Mouse (Mus musculus) forebrain, embryonic 15.5 days (tissue): ENCODE data around the gene Kiz. TPM values are rescaled to one million over a fixed set of nuclear protein-coding genes. Genes with fewer than 3 reads are reported as not detected.
A peak's percentile ranks its signal among the peaks of the same experiment; 100 is the strongest.

ENCODE experiments used
- ATAC-seq: fragments of 200-750 bp; cut with Nextera tagmentation; replicated peaks from 2 replicates; pipeline ENCODE4 v1.8.0; 2017; ENCODE audit warnings: mild to moderate bottlenecking, moderate TSS enrichment, moderate library complexity
- H3K27ac ChIP-seq: fragments of 300-500 bp; sonication (generic); replicated peaks from 2 replicates; pipeline ENCODE4 v1.5.1; 2015; ENCODE audit warnings: mild to moderate bottlenecking, inconsistent platforms
- H3K27me3 ChIP-seq: fragments of 300-500 bp; sonication (generic); 2 replicates; pipeline ENCODE4 v1.6.1; 2015; ENCODE audit warnings: inconsistent platforms
- H3K36me3 ChIP-seq: fragments of 300-500 bp; sonication (generic); 2 replicates; pipeline ENCODE4 v1.6.1; 2015; ENCODE audit warnings: mild to moderate bottlenecking, inconsistent platforms
- H3K4me1 ChIP-seq: fragments of 300-500 bp; sonication (generic); 2 replicates; pipeline ENCODE4 v1.6.1; 2015; ENCODE audit warnings: inconsistent platforms
- H3K4me2 ChIP-seq: fragments of 300-500 bp; sonication (generic); replicated peaks from 2 replicates; pipeline ENCODE4 v1.6.1; 2015; ENCODE audit warnings: mild to moderate bottlenecking, inconsistent platforms
- H3K4me3 ChIP-seq: fragments of 300-500 bp; sonication (generic); 2 replicates; pipeline ENCODE4 v1.5.1; 2015; ENCODE audit warnings: mild to moderate bottlenecking, inconsistent platforms
- H3K9ac ChIP-seq: fragments of 300-500 bp; sonication (generic); replicated peaks from 2 replicates; pipeline ENCODE4 v1.6.1; 2015; ENCODE audit warnings: mild to moderate bottlenecking, inconsistent platforms
- H3K9me3 ChIP-seq: fragments of 300-500 bp; sonication (generic); 2 replicates; pipeline ENCODE4 v1.6.1; 2016; ENCODE audit warnings: inconsistent platforms
- WGBS: fragments of 180-500 bp; shearing (Covaris S2); methylation state at CpG from one replicate; pipeline ENCODE4 v1.1.7; 2015; ENCODE audit warnings: mixed read lengths; 5-methylcytosine and 5-hydroxymethylcytosine counted together
- polyA plus RNA-seq: library from polyadenylated mRNA; unstranded; fragments of >200 nt; fragmentation: Nextera tagmentation; extraction: Ambion mirVana; gene quantifications from 2 replicates; pipeline ENCODE4 v1.2.1, GENCODE M21; 2015

Gene Kiz
- polyA plus RNA-seq, 1 experiment from 2014 or later: 26.4 TPM

GRCm38 (mm10) chr2:147010141-147010540, 154.5 kb downstream of the Kiz start:
- Histone ChIP-seq H3K4me2 (no peak overlapping the region), H3K27me3 (no peaks in the 10 kb centered on the region), H3K4me3 (no peak overlapping the region), H3K4me1 (peaks cover 23% of the 10 kb centered on the region), H3K36me3 (no peaks in the 10 kb centered on the region), H3K9ac (no peak overlapping the region), H3K27ac (no peak overlapping the region), H3K9me3 (no peaks in the 10 kb centered on the region)
- no peak for ATAC-seq
- 90% methylated on average over 4 of the region's 4 CpGs for WGBS

GRCm38 (mm10) chr2:147010952-147011351, 155.3 kb downstream of the Kiz start:
- H3K36me3 ChIP-seq: no peaks in the 10 kb centered on the region
- H3K9me3 ChIP-seq: no peaks in the 10 kb centered on the region
- H3K9ac ChIP-seq: no peak overlapping the region
- no peaks in the 10 kb centered on the region for H3K27me3 ChIP-seq
- no peak overlapping the region for H3K4me3 ChIP-seq
- no peak overlapping the region for H3K4me2 ChIP-seq
- H3K27ac ChIP-seq: no peak overlapping the region
- H3K4me1 ChIP-seq: peaks cover 26% of the 10 kb centered on the region
- WGBS: 97% methylated on average over 9 of the region's 9 CpGs
- no peak for ATAC-seq

GRCm38 (mm10) chr2:147011474-147012140, 155.9 kb downstream of the Kiz start:
- no peaks in the 10 kb centered on the region for H3K9me3 ChIP-seq
- H3K27ac ChIP-seq: peak overlapping the region; percentile 98; the same call in 1 of the 2 replicates

GRCm38 (mm10) chr2:147012141-147012622, 156.5 kb downstream of the Kiz start:
- peak overlapping the region; percentile 72 for H3K4me3 ChIP-seq
- WGBS: 48% methylated on average over 7 of the region's 7 CpGs
- peak; percentile 7 for ATAC-seq
- peaks cover 26% of the 10 kb centered on the region for H3K4me1 ChIP-seq
- H3K36me3 ChIP-seq: no peaks in the 10 kb centered on the region
- H3K9me3 ChIP-seq: no peaks in the 10 kb centered on the region
- H3K9ac ChIP-seq: peak overlapping the region; percentile 77
- H3K4me2 ChIP-seq: peak overlapping the region; percentile 53
- peak overlapping the region; percentile 98 for H3K27ac ChIP-seq
- no peaks in the 10 kb centered on the region for H3K27me3 ChIP-seq

More at GRCm38 (mm10) chr2:147011474-147012140, 155.9 kb downstream of the Kiz start:
- peak overlapping the region; percentile 72 for H3K4me3 ChIP-seq
- peak overlapping the region; percentile 53 for H3K4me2 ChIP-seq
- H3K4me1 ChIP-seq: peaks cover 26% of the 10 kb centered on the region
- 73% methylated on average over 3 of the region's 3 CpGs for WGBS
- no peaks in the 10 kb centered on the region for H3K27me3 ChIP-seq
- peak overlapping the region; percentile 77 for H3K9ac ChIP-seq
- no peaks in the 10 kb centered on the region for H3K36me3 ChIP-seq
- ATAC-seq: no peak

- Histone ChIP-seq H3K36me3 (no peaks in the 10 kb centered on the region), H3K4me2 (peak within 1 kb of the TSS; percentile 53), H3K4me1 (peaks cover 26% of the 10 kb centered on the region), H3K27me3 (no peaks in the 10 kb centered on the region), H3K9me3 (no peaks in the 10 kb centered on the region), H3K27ac (peak within 1 kb of the TSS; percentile 98), H3K9ac (peak within 1 kb of the TSS; percentile 77), H3K4me3 (peak within 1 kb of the TSS; percentile 72)
- under 1% methylated on average over 37 of the region's 37 CpGs for WGBS
- ATAC-seq: peak; percentile 97
These were observed 157.0 kb downstream of the Kiz start, which contains the start of gene Xrn2 for GRCm38 (mm10) chr2:147012623-147013184. Xrn2 (plus strand) TSS chr2:147012996.

- Histone ChIP-seq H3K9me3 (no peaks in the 10 kb centered on the region), H3K4me1 (peaks cover 26% of the 10 kb centered on the region), H3K4me2 (peak overlapping the region; percentile 53), H3K27ac (peak overlapping the region; percentile 98), H3K27me3 (no peaks in the 10 kb centered on the region), H3K4me3 (peak overlapping the region; percentile 72), H3K9ac (peak overlapping the region; percentile 77), H3K36me3 (no peaks in the 10 kb centered on the region)
- ATAC-seq: peak; percentile 93
- WGBS: under 1% methylated on average over 47 of the region's 59 CpGs
These were observed 157.7 kb downstream of the Kiz start for GRCm38 (mm10) chr2:147013194-147013969.

- Histone ChIP-seq H3K4me3 (peak overlapping the region; percentile 72), H3K27ac (peak overlapping the region; percentile 98), H3K27me3 (no peaks in the 10 kb centered on the region), H3K9ac (peak overlapping the region; percentile 77), H3K4me2 (peak overlapping the region; percentile 53), H3K9me3 (no peaks in the 10 kb centered on the region), H3K36me3 (no peaks in the 10 kb centered on the region), H3K4me1 (peaks cover 26% of the 10 kb centered on the region)
- 23% methylated on average over 15 of the region's 15 CpGs for WGBS
- no peak for ATAC-seq
These were observed 158.6 kb downstream of the Kiz start for GRCm38 (mm10) chr2:147014101-147014886.

Other genes starting within 250 kb of the Kiz start
- 88.8 and 92.1 TPM in 2 replicates for gene Xrn2, start 157.1 kb downstream of the Kiz start, polyA plus RNA-seq
- 0.31 and 0.76 TPM in 2 replicates for gene Nkx2-4, start 229.6 kb downstream of the Kiz start, polyA plus RNA-seq